Mouse (Mus musculus) megakaryocyte-erythroid progenitor cell, adult 5-6 weeks (primary cell): Measurements from ENCODE around the gene Tsc22d2. TPM values are rescaled to one million over a fixed set of nuclear protein-coding genes. Genes with fewer than 3 reads are reported as not detected.

Source experiments
- ATAC-seq: replicated peaks from 2 replicates; pipeline ENCODE4 v1.8.0; 2016; ENCODE audit warnings: mild to moderate bottlenecking, inconsistent platforms; ENCODE audit not compliant: severe bottlenecking, poor library complexity, low FRiP score, low TSS enrichment
- total RNA-seq, 2 experiments: library from RNA; stranded (forward) in 1 of 2; stranded (reverse) in 1 of 2; fragments of 200-1000, 215-1000 nt in 1 of 2; fragments of >200 nt in 1 of 2; fragmentation: Nextera tagmentation in 1 of 2; gene quantifications; 2 replicates each; pipeline ENCODE4 v1.2.3; 2014 to 2017

Tsc22d2 gene
- total RNA-seq (2014; fragmentation: Nextera tagmentation) (12.9 and 21.5 TPM in 2 replicates), total RNA-seq (2017) (17.5 and 25.4 TPM in 2 replicates)

GRCm38 (mm10) chr3:58414234-58414938 lies at the start of gene Tsc22d2:
Tsc22d2 (plus strand) TSS chr3:58414715.
- ATAC-seq = peak; percentile 38

- ATAC-seq = peak; percentile 86
These were observed 47.8 kb upstream of the Tsc22d2 start for GRCm38 (mm10) chr3:58366756-58367155.

- ATAC-seq = no peak
These were observed 43.7 kb upstream of the Tsc22d2 start for GRCm38 (mm10) chr3:58370811-58371210.

GRCm38 (mm10) chr3:58372066-58372904 lies 42.2 kb upstream of the Tsc22d2 start:
- ATAC-seq = no peak

GRCm38 (mm10) chr3:58372905-58373208 lies 41.7 kb upstream of the Tsc22d2 start:
- ATAC-seq = no peak

GRCm38 (mm10) chr3:58374281-58374680 lies 40.2 kb upstream of the Tsc22d2 start:
- ATAC-seq = no peak

GRCm38 (mm10) chr3:58376713-58377112 lies 37.8 kb upstream of the Tsc22d2 start:
- no peak for ATAC-seq

GRCm38 (mm10) chr3:58377589-58378134 lies 36.9 kb upstream of the Tsc22d2 start:
- ATAC-seq = no peak

GRCm38 (mm10) chr3:58382676-58383075 lies 31.8 kb upstream of the Tsc22d2 start:
- no peak for ATAC-seq

- ATAC-seq = no peak
These were observed 29.5 kb upstream of the Tsc22d2 start for GRCm38 (mm10) chr3:58385060-58385459.

GRCm38 (mm10) chr3:58388731-58389130 lies 25.8 kb upstream of the Tsc22d2 start:
- ATAC-seq = no peak

GRCm38 (mm10) chr3:58398541-58398940 lies 16.0 kb upstream of the Tsc22d2 start:
- ATAC-seq = no peak

GRCm38 (mm10) chr3:58399931-58400330 lies 14.6 kb upstream of the Tsc22d2 start:
- ATAC-seq = no peak

- ATAC-seq = no peak
These were observed 2.8 kb upstream of the Tsc22d2 start for GRCm38 (mm10) chr3:58411669-58412068.

GRCm38 (mm10) chr3:58413671-58414070 lies 844 bp upstream of the Tsc22d2 start:
- no peak for ATAC-seq

GRCm38 (mm10) chr3:58414986-58415883 lies 720 bp downstream of the Tsc22d2 start:
- 0 out of 2 replicates have a peak, but pooled peaks have one; percentile 4 for ATAC-seq

- peak; percentile 84 for ATAC-seq
These were observed 1.6 kb downstream of the Tsc22d2 start for GRCm38 (mm10) chr3:58415884-58416725.

- peak; percentile 32 for ATAC-seq
These were observed 2.4 kb downstream of the Tsc22d2 start for GRCm38 (mm10) chr3:58416726-58417437.
